Mouse (Mus musculus) embryonic fibroblast, embryonic 13.5 days (primary cell): Measurements from ENCODE around the gene Sowahc. TPM values are rescaled to one million over a fixed set of nuclear protein-coding genes. Genes with fewer than 3 reads are reported as not detected.

Experiments used
- H3K27ac ChIP-seq: 2 replicates; pipeline ENCODE4 v1.5.1; 2012; ENCODE audit warnings: low read length, control low read depth, inconsistent platforms; ENCODE audit not compliant: insufficient read depth
- H3K4me1 ChIP-seq: 2 replicates; pipeline ENCODE4 v1.6.1; 2011; ENCODE audit warnings: low read length; ENCODE audit not compliant: control insufficient read depth, insufficient read depth
- H3K4me3 ChIP-seq: 2 replicates; pipeline ENCODE4 v1.5.1; 2011; ENCODE audit warnings: mild to moderate bottlenecking, control low read depth, low read length; ENCODE audit not compliant: insufficient read depth
- CTCF ChIP-seq: IDR thresholded peaks from 2 replicates; pipeline ENCODE4 v1.5.1; 2011; ENCODE audit warnings: mild to moderate bottlenecking, control low read depth, low read length, moderate library complexity, borderline replicate concordance; ENCODE audit not compliant: insufficient read depth
- POLR2A ChIP-seq: IDR thresholded peaks from 2 replicates; pipeline ENCODE4 v1.6.1; 2011; ENCODE audit warnings: low read depth, mild to moderate bottlenecking, control low read depth, low read length, moderate library complexity
- polyA plus RNA-seq: library from polyadenylated mRNA; stranded (reverse); fragments of >200 nt; gene quantifications from 2 replicates; pipeline ENCODE4 v1.2.4, GENCODE M21; 2011; ENCODE audit warnings: low read depth; ENCODE audit not compliant: missing spikeins, insufficient read length

Gene Sowahc
- polyA plus RNA-seq, 1 experiment, result 5.8 TPM

DNA sequence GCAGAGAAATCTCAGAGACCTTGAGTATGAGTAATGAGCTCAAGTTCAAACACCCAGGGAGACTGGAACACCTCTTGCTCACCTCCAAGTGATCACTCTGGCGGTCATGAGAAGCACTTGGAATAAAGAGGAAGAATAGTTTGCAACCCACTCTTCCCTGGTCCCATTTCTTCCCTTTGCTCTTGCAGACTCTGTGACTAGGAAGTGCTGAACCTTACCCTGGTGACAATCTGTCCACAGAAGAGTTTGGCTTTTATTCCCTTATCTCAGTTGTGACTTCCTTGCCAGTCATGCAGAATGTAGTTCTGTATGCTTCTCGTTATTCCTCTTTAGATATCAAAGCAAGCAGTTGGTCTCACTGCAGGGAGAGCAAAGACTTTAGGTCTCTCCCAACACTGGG is 30.2 kb downstream of the Sowahc start:
- Histone ChIP-seq H3K4me3 (no peak overlapping the region), H3K27ac (no peak overlapping the region), H3K4me1 (peaks cover 6% of the 10 kb centered on the region)
- TF ChIP-seq POLR2A (no peak), CTCF (no peak)

- Histone ChIP-seq H3K4me3 (no peak overlapping the region), H3K27ac (no peak overlapping the region), H3K4me1 (peaks cover 6% of the 10 kb centered on the region)
- TF ChIP-seq CTCF (no peak), POLR2A (no peak)
These were observed 30.6 kb downstream of the Sowahc start for GRCm38 (mm10) chr10:59252396-59252795.

DNA sequence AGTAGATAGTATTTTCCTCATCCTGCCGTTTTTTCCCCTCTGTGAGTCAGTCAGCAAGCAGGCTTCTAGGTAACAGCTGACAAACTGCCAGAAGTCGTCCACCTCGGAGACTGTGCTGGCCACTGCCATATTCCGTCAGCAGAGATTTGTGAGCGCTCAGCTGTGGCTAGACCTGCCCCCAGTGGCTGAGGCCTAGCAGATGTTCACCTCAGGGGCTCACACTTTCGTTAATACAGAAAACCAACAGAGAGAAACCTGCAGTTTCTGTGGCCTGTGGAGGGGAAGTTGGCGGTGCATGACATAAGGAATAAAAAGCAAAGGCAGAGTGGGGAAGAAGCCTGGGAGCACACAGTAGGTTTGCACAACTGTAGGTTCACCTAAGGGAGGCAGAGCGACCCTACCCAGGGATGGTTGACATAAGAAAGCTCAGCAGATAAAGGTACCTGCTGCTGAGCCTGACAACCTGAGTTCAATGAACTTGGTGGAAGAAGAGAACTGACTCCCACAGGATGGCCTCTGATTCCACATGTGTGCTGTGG is 31.9 kb downstream of the Sowahc start:
- TF ChIP-seq POLR2A (no peak), CTCF (no peak)

DNA sequence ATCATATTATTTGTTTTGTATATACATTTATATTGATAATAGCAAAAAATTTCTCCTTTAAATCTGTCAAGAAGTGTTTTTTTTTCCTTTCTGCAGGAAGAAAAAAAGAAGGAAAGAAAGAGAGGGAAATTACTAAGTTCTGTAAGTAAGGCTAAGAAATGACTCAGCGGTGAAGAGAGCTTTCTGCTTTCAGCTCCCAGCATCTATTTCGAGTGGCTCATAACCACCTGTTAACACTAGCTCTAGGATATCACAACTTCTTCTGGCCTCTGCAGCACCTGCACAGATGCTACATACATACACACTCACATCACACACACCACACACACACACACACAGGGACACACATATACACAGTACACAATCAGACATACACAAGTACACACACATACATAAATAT is 34.8 kb downstream of the Sowahc start:
- Histone ChIP-seq H3K27ac (no peak overlapping the region), H3K4me1 (peaks cover 3% of the 10 kb centered on the region; the same call in 1 of the 2 replicates), H3K4me3 (no peak overlapping the region)
- TF ChIP-seq POLR2A (no peak), CTCF (no peak)

More for the DNA sequence above, 31.9 kb downstream of the Sowahc start:
- Histone ChIP-seq H3K4me1 (peaks cover 6% of the 10 kb centered on the region), H3K4me3 (no peak overlapping the region), H3K27ac (no peak overlapping the region)

DNA sequence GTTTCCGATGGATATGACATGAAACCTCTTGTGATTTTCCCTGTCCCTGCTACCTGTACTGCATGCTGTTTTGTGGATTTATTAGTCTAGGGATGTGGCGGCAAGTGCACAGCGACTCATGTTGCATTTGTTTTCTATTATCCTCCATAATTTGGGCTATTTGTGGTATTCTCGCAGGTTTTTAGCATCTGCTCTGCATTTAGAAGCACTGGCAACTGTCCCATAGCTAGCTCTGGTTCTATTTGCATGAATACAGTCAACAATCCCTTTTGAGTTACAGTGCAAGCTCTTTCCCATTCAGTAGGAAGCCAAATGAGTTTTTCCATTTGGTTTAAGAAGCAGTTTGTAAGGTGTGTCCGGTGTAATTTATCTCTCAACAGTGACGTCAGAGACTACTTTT is 37.8 kb downstream of the Sowahc start:
- Histone ChIP-seq H3K4me1 (no peaks in the 10 kb centered on the region; the same call in 1 of the 2 replicates), H3K4me3 (no peak overlapping the region), H3K27ac (no peak overlapping the region)
- no peak for TF ChIP-seq CTCF
- no peak for TF ChIP-seq POLR2A

DNA sequence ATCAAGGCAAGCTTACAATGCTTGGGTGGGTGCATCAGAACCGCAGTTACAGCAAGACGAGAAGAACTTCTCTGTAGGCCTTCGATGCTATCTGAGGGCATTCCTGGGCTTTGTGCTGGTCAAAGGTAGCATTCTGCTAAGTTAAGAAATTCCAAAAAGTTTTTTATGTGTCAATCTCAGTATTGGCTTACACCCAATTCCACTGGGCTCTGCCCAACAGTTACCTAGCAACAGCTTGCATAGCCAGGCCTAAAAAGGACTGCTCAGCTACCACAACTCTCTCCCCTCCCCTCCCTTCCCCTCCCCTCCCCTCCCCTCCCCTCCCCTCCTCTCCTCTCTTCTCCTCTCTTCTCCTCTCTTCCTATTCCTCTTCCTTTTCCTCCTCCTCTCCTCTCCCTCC is 39.9 kb downstream of the Sowahc start:
- no peak for TF ChIP-seq POLR2A
- TF ChIP-seq CTCF, result no peak

DNA sequence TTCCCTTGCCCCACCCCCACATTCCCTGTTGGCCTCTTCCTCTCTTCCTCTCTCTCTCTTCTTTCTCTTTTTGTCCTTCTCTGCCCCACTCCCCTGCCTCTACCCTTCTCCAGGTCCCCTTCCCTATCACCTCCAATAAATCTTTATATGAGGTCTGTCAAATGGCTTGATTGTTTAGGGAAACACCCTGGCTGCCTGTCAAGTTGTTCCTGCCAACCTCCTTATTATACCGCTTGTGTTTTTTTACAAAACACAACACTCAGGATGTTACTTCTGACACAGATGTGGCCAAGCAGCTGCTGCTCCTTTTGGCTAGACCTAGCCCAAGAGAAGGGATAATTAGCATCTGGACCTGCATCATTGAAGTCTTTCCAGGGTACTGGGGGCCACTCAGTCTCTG is 40.3 kb downstream of the Sowahc start:
- peaks cover 4% of the 10 kb centered on the region for H3K4me1 ChIP-seq
- no peak overlapping the region for H3K4me3 ChIP-seq
- TF ChIP-seq POLR2A (no peak), CTCF (no peak)
- no peak overlapping the region for H3K27ac ChIP-seq

More for the DNA sequence above, 39.9 kb downstream of the Sowahc start:
- Histone ChIP-seq H3K4me3 (no peak overlapping the region), H3K4me1 (peaks cover 4% of the 10 kb centered on the region), H3K27ac (no peak overlapping the region)

GRCm38 (mm10) chr10:59262979-59263378 is 41.2 kb downstream of the Sowahc start:
- no peak for TF ChIP-seq CTCF
- no peak for TF ChIP-seq POLR2A
- Histone ChIP-seq H3K27ac (no peak overlapping the region), H3K4me3 (no peak overlapping the region), H3K4me1 (peaks cover 4% of the 10 kb centered on the region)

GRCm38 (mm10) chr10:59265067-59265466 is 43.3 kb downstream of the Sowahc start:
- Histone ChIP-seq H3K4me3 (no peak overlapping the region), H3K27ac (no peak overlapping the region), H3K4me1 (peaks cover 4% of the 10 kb centered on the region)
- no peak for TF ChIP-seq CTCF
- no peak for TF ChIP-seq POLR2A

GRCm38 (mm10) chr10:59265674-59266073 is 43.9 kb downstream of the Sowahc start:
- H3K4me3 ChIP-seq, result no peak overlapping the region
- no peak overlapping the region for H3K27ac ChIP-seq
- peaks cover 4% of the 10 kb centered on the region for H3K4me1 ChIP-seq
- TF ChIP-seq CTCF (no peak), POLR2A (no peak)
